Mouse (Mus musculus): ENCODE measurements around the gene Mtfr1l.

Gene Mtfr1l

GRCm38 (mm10) chr4:134534932-134535786 lies at the start of gene Mtfr1l:
Mtfr1l (minus strand) TSS chr4:134535387.
- DNase-seq (ENCODE audit: low read depth, low spot score): peak; percentile 99

- no peak for DNase-seq (ENCODE audit: low read depth, low spot score)
Observed at GRCm38 (mm10) chr4:134583513-134583912, 48.3 kb upstream of the Mtfr1l start.

- no peak for DNase-seq (ENCODE audit: low read depth, low spot score)
Observed at GRCm38 (mm10) chr4:134581365-134581764, 46.2 kb upstream of the Mtfr1l start.

GRCm38 (mm10) chr4:134580351-134581148 lies 45.4 kb upstream of the Mtfr1l start:
- DNase-seq (ENCODE audit: low read depth, low spot score): peak; percentile 95

GRCm38 (mm10) chr4:134579620-134580019 lies 44.4 kb upstream of the Mtfr1l start:
- DNase-seq (ENCODE audit: low read depth, low spot score): peak; percentile 67

GRCm38 (mm10) chr4:134579212-134579611 lies 44.0 kb upstream of the Mtfr1l start:
- peak; percentile 64 for DNase-seq (ENCODE audit: low read depth, low spot score)

DNA sequence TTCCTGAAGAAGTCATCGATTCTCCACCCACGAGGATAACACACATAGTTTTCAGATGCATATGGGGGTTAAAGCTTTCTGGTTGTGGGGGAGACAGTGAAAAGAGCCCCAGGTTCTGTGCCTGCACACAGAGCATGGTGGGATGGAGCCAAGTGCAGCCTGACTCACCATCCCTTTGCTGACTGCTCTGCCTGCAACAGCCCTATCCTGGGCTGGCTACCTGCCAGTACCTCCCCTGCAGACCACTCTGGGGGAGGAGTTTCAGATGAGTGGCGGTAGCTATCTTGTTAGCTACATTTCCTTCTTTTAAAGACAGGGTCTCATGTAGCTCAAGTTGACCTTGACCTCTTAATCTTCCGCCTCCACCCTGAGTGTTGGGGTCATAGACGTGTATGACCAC lies 43.2 kb upstream of the Mtfr1l start:
- peak; percentile 85 for DNase-seq (ENCODE audit: low read depth, low spot score)

DNA sequence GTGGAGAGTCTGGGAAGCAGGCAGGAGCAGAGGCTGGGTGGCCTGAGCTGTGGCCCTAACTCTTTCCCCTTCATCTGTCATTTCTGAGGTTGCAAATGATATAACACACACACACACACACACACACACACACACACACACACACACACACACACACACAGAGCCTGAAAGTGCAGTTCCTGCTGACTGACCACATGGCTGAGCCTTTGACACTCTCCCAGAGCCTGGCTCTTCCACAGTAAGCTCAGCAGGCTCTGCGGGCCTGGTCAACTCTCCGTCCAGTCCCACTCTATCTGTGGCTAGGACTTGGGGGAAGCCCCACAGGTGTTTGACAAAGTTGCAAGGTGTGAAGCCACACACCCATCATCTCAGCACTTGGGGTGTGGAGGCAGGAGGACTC lies 42.1 kb upstream of the Mtfr1l start:
- DNase-seq (ENCODE audit: low read depth, low spot score): no peak

GRCm38 (mm10) chr4:134575486-134575885 lies 40.3 kb upstream of the Mtfr1l start:
- DNase-seq (ENCODE audit: low read depth, low spot score): no peak

DNA sequence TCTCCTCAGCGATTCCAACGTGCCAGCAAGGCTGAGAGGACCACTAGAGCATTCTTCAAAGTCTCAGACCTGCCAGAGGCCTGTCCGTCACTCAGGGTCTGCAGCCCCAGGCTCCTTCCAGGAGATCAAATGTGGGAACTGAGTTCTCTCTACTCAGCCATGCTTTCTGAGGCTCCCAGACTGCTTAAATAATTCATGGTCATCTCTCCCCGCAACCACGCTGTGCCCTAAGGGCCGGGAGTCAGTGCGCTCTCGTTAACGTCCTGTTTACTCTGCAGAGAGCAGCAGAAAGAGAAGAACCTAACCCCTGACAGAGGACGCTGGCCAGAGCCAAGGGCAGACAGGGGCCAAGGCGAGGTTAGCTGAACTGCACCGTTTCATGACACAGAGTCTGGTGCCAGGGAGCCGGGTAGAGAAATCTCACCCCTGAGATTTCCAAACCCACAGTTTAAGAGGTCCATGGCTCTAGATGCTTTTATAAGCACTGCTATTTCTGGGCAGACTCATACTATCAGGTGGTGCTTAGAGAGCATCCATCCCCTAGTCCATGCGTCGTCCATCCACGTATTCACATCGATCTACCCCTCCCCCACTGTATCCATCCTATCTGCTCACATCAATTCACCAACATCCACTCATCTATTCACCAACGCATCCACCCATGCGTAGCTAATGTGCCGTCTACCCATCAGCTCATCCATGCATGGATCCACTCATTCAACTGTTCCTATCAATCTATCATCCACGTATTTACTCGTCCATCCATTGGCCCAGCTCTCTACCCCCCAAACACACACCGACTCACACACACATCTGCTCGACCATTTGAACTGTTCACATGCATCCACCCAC lies 37.5 kb upstream of the Mtfr1l start:
- DNase-seq (ENCODE audit: low read depth, low spot score): no peak

GRCm38 (mm10) chr4:134570704-134571451 lies 35.7 kb upstream of the Mtfr1l start:
- no peak for DNase-seq (ENCODE audit: low read depth, low spot score)

GRCm38 (mm10) chr4:134569831-134570230 lies 34.6 kb upstream of the Mtfr1l start:
- no peak for DNase-seq (ENCODE audit: low read depth, low spot score)

DNA sequence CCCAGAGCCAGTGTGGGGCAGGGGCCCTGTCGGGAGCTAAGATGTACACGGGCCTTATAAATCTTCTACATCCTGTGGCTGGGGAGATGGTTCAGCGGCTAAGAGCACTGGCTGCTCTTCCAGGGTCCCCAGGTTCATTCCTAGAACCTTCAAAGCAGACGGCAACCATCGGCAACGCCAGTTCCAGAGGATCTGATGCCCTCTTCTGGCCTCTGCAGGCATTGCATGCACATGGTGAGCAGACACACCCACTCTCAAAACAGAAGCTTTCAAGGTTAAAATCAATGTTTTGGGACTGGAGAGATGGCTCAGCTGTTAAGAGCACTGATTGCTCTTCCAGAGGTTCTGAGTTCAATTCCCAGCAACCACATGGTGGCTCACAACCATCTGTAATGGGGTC lies 34.0 kb upstream of the Mtfr1l start:
- DNase-seq (ENCODE audit: low read depth, low spot score): no peak

DNA sequence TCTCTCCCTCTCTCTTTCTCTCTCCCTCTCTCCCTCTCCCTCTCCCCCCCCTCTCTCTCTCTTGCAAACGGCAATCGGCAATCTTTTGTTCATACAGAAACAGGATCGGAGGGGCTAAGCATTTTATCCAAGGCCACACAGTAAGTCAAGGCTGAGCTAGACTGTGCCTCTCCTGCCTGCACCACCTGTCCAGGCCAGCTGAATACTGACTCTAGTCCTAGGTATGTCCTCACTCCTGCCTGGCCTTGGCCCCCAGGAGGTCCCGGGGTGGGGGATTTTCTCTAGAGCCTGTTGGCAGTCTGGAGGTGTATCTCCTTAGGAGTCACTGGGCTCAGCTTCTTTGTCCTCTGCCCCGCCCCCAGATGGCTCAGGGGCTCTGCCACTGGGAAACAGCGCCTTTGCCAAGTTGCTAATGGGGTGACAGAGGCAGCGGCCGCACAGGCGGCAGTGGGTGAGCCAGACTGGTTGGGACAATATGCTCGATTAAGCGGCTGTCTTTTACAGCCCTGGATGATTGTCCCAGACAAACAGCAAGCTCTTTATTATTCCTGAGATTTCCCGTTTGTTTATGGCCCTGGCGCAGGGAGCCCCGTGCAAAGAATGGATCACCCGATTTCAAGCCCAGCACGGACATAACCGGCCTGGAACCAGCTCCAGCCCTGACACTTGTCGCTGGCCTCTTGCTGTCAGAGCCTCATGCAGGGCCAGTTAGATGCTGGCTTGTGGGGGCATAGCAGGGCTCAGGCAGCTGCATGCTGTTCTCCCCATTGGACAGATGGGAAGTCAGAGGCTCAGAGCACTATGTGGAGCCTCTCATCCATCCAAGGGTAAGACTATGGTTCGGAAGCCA lies 32.4 kb upstream of the Mtfr1l start:
- DNase-seq (ENCODE audit: low read depth, low spot score): peak; percentile 63

DNA sequence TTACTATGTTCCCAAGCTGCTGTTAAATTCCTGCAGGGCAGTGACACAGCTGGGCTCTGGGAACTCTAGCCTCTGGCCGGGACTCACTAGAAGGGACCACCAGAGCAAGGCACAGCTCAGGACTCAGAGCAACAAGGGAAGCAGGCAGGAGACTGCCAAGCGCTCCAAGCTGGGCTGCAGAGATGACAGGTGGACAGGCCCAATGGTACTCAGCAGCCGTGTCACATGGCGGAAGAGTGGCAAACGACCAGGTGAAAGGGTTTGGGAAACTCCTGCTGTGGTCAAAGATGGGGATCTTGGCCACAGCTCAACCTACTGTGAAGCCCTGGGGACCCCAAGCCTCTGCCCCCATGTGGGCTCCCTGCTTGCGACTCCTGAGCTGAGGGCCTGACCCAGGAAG lies 28.9 kb upstream of the Mtfr1l start:
- DNase-seq (ENCODE audit: low read depth, low spot score): no peak

DNA sequence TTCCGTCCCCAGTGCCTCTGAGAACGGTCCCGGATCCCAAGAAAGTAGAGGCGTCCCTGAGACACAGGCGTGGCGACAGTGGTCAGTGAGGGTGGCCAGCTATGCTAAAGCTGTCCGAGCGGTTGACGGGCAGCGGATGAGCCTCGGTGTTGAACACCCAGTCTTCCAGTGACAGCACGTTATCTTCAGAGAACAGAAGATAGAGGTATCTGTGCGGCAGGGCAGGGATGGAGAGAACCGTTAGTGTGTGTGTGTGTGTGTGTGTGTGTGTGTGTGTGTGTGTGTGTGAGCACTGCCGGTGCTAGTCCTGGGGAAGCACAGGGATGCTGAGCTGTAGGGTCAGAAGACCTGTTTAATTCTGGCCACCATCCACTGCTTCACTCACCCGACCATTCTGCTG lies 28.4 kb upstream of the Mtfr1l start:
- DNase-seq (ENCODE audit: low read depth, low spot score): no peak

- peak; percentile 54 for DNase-seq (ENCODE audit: low read depth, low spot score)
Observed at GRCm38 (mm10) chr4:134562014-134562413, 26.8 kb upstream of the Mtfr1l start.

GRCm38 (mm10) chr4:134560699-134561098 lies 25.5 kb upstream of the Mtfr1l start:
- no peak for DNase-seq (ENCODE audit: low read depth, low spot score)

DNA sequence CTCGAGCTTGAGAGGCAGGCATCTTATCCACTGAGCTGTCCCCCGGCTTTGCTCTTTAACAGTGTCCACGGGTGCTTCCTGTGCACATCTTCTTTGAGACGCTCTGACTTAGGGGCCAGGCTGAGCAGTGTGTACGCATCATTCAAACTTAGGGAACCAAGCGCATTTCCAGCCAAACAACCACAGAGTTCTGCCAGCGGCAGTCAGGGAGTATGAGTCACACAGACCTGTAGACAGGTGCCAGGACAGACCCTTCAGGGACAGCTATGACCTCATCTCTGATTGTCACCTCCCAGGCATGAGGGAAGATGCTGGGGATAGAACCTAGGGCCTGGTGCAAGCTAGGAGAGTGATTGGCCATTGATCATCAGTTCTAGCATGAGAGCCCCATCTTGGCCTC lies 24.0 kb upstream of the Mtfr1l start:
- DNase-seq (ENCODE audit: low read depth, low spot score): no peak

DNA sequence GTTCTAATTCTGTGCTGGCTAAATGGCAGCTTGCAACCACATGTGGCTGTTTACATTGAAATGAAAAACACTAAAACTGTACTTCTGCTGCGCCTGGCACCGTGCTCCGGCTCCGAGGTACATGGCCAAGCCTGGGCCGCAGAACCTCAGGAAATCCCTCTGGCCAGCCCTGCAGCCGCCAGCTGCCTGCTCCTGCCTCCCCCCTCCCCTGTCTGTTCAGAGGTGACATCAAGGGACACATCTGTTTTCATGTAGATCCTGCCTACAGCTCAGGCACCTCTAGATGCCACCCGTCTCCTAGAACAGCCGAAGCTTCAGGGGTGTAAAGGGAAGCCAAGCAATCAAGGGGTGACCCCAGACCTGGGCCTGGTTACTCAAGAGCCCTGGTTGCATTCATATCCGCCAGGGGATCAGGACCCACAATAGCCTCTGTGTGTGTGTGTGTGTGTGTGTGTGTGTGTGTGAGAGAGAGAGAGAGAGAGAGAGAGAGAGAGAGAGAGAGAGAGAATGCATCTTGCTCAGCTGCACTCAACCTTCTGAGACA lies 23.5 kb upstream of the Mtfr1l start:
- no peak for DNase-seq (ENCODE audit: low read depth, low spot score)

Measured in brain, adult 2 months (tissue).